Mouse (Mus musculus): ENCODE results near the gene Rap1b. TPM values are rescaled to one million over a fixed set of nuclear protein-coding genes. Genes with fewer than 3 reads are reported as not detected.

Rap1b gene
- polyA plus RNA-seq, 2 experiments, result 46.7 to 101 TPM

- no peaks in the 10 kb centered on the region for H3K9me3 ChIP-seq (ENCODE audit: control insufficient read depth, low read length)
- TF ChIP-seq CTCF (IDR thresholded peaks at IDR 0.05; ENCODE audit: low read depth) (no peak), EP300 (IDR thresholded peaks at IDR 0.05; ENCODE audit: low read depth) (no peak)
- WGBS (ENCODE audit: insufficient replicate concordance), result 90% methylated on average over 17 of the region's 17 CpGs
- H3K4me2 ChIP-seq (ENCODE audit: low read depth), result no peak overlapping the region
- H3K27me3 ChIP-seq (ENCODE audit: control insufficient read depth, insufficient read depth, low read length), result no peaks in the 10 kb centered on the region
- peaks cover 67% of the 10 kb centered on the region for H3K36me3 ChIP-seq (replicated peaks; ENCODE audit: control insufficient read depth, insufficient read depth, low read depth)
- ATAC-seq (ENCODE audit: insufficient read depth) (no peak), DNase-seq (ENCODE audit: low read depth in 3 of 3, low spot score in 3 of 3) (no peak)
- H3K4me1 ChIP-seq (replicated peaks; ENCODE audit: control insufficient read depth in 2 of 2, insufficient read depth in 2 of 2, low read length in 1 of 2), result no peaks in the 10 kb centered on the region
- no peak overlapping the region for H3K9ac ChIP-seq (replicated peaks)
- H3K4me3 ChIP-seq (ENCODE audit: insufficient read depth in 1 of 2, low read depth in 2 of 2, low read length in 2 of 2), result no peak overlapping the region
- no peak overlapping the region for H3K27ac ChIP-seq
Measured at GRCm38 (mm10) chr10:117777501-117778327, 68.1 kb downstream of the Rap1b start.

- Histone ChIP-seq H3K9me3 (ENCODE audit: control insufficient read depth, low read length) (no peaks in the 10 kb centered on the region), H3K27ac (no peak overlapping the region), H3K4me3 (ENCODE audit: insufficient read depth in 1 of 2, low read depth in 2 of 2, low read length in 2 of 2) (no peak overlapping the region), H3K36me3 (replicated peaks; ENCODE audit: control insufficient read depth, insufficient read depth, low read depth) (peaks cover 71% of the 10 kb centered on the region), H3K9ac (replicated peaks) (no peak overlapping the region), H3K27me3 (ENCODE audit: control insufficient read depth, insufficient read depth, low read length) (no peaks in the 10 kb centered on the region), H3K4me2 (ENCODE audit: low read depth) (no peak overlapping the region), H3K4me1 (replicated peaks; ENCODE audit: control insufficient read depth in 2 of 2, insufficient read depth in 2 of 2, low read length in 1 of 2) (no peaks in the 10 kb centered on the region)
- ATAC-seq (ENCODE audit: insufficient read depth) (no peak), DNase-seq (ENCODE audit: low read depth in 3 of 3, low spot score in 3 of 3) (no peak)
- no peak for TF ChIP-seq CTCF (IDR thresholded peaks at IDR 0.05; ENCODE audit: low read depth)
- no peak for TF ChIP-seq EP300 (IDR thresholded peaks at IDR 0.05; ENCODE audit: low read depth)
- WGBS (ENCODE audit: insufficient replicate concordance), result 80% methylated on average over 3 of the region's 3 CpGs
Measured at GRCm38 (mm10) chr10:117777103-117777470, 68.7 kb downstream of the Rap1b start.

- Histone ChIP-seq H3K4me1 (replicated peaks; ENCODE audit: control insufficient read depth in 2 of 2, insufficient read depth in 2 of 2, low read length in 1 of 2) (no peaks in the 10 kb centered on the region), H3K4me3 (ENCODE audit: insufficient read depth in 1 of 2, low read depth in 2 of 2, low read length in 2 of 2) (no peak overlapping the region), H3K9me3 (ENCODE audit: control insufficient read depth, low read length) (no peaks in the 10 kb centered on the region), H3K4me2 (ENCODE audit: low read depth) (no peak overlapping the region), H3K27ac (no peak overlapping the region), H3K36me3 (replicated peaks; ENCODE audit: control insufficient read depth, insufficient read depth, low read depth) (peaks cover 70% of the 10 kb centered on the region), H3K9ac (replicated peaks) (no peak overlapping the region), H3K27me3 (ENCODE audit: control insufficient read depth, insufficient read depth, low read length) (no peaks in the 10 kb centered on the region)
- TF ChIP-seq EP300 (IDR thresholded peaks at IDR 0.05; ENCODE audit: low read depth), result no peak
- 69% methylated on average over 12 of the region's 12 CpGs for WGBS (ENCODE audit: insufficient replicate concordance)
- DNase-seq (ENCODE audit: low read depth in 3 of 3, low spot score in 3 of 3) (no peak), ATAC-seq (ENCODE audit: insufficient read depth) (no peak)
Measured at GRCm38 (mm10) chr10:117776281-117777102, 69.3 kb downstream of the Rap1b start.

- Histone ChIP-seq H3K4me3 (ENCODE audit: insufficient read depth in 1 of 2, low read depth in 2 of 2, low read length in 2 of 2) (no peak overlapping the region), H3K27ac (no peak overlapping the region), H3K9me3 (ENCODE audit: control insufficient read depth, low read length) (no peaks in the 10 kb centered on the region), H3K36me3 (replicated peaks; ENCODE audit: control insufficient read depth, insufficient read depth, low read depth) (peaks cover 67% of the 10 kb centered on the region), H3K27me3 (ENCODE audit: control insufficient read depth, insufficient read depth, low read length) (no peaks in the 10 kb centered on the region), H3K4me1 (replicated peaks; ENCODE audit: control insufficient read depth in 2 of 2, insufficient read depth in 2 of 2, low read length in 1 of 2) (no peaks in the 10 kb centered on the region), H3K9ac (replicated peaks) (no peak overlapping the region), H3K4me2 (ENCODE audit: low read depth) (no peak overlapping the region)
- no peak for ATAC-seq (ENCODE audit: insufficient read depth)
- no peak for TF ChIP-seq CTCF (IDR thresholded peaks at IDR 0.05; ENCODE audit: low read depth)
- no peak for TF ChIP-seq EP300 (IDR thresholded peaks at IDR 0.05; ENCODE audit: low read depth)
- DNase-seq (ENCODE audit: low read depth in 3 of 3, low spot score in 3 of 3), result no peak
- WGBS (ENCODE audit: insufficient replicate concordance), result 74% methylated on average over 6 of the region's 6 CpGs
Measured at GRCm38 (mm10) chr10:117775401-117776144, 70.3 kb downstream of the Rap1b start.

- DNase-seq (ENCODE audit: low read depth in 3 of 3, low spot score in 3 of 3), result no peak
- H3K27ac ChIP-seq, result no peak overlapping the region
- H3K9me3 ChIP-seq (ENCODE audit: control insufficient read depth, low read length), result no peaks in the 10 kb centered on the region
- ATAC-seq (ENCODE audit: insufficient read depth), result no peak
- H3K36me3 ChIP-seq (replicated peaks; ENCODE audit: control insufficient read depth, insufficient read depth, low read depth), result peaks cover 69% of the 10 kb centered on the region
- H3K27me3 ChIP-seq (ENCODE audit: control insufficient read depth, insufficient read depth, low read length), result no peaks in the 10 kb centered on the region
- 93% methylated on average over 1 of the region's 1 CpGs for WGBS (ENCODE audit: insufficient replicate concordance)
- H3K9ac ChIP-seq (replicated peaks), result no peak overlapping the region
- no peak overlapping the region for H3K4me2 ChIP-seq (ENCODE audit: low read depth)
- TF ChIP-seq CTCF (IDR thresholded peaks at IDR 0.05; ENCODE audit: low read depth) (no peak), EP300 (IDR thresholded peaks at IDR 0.05; ENCODE audit: low read depth) (no peak)
- no peaks in the 10 kb centered on the region for H3K4me1 ChIP-seq (replicated peaks; ENCODE audit: control insufficient read depth in 2 of 2, insufficient read depth in 2 of 2, low read length in 1 of 2)
- H3K4me3 ChIP-seq (ENCODE audit: insufficient read depth in 1 of 2, low read depth in 2 of 2, low read length in 2 of 2), result no peak overlapping the region
Measured at GRCm38 (mm10) chr10:117774817-117775120, 71.1 kb downstream of the Rap1b start.

All from liver, embryonic 14.5 days (tissue).